Mouse (Mus musculus) left cerebral cortex, adult 2 months (tissue): ENCODE results near the gene Nfix. TPM values are rescaled to one million over a fixed set of nuclear protein-coding genes. Genes with fewer than 3 reads are reported as not detected.
A peak's percentile ranks its signal among the peaks of the same experiment; 100 is the strongest.
"Not testable (repeated sequence)": the region's sequence is repeated elsewhere in the genome, so short reads cannot be mapped to it uniquely, and the experiment has no call there.

Source experiments
- DNase-seq, 2 experiments: peaks; one replicate each; pipeline ENCODE4 v3.0.0; 2021 to 2022; ENCODE audit warnings: low spot score in 2 of 2, mixed read lengths in 1 of 2; ENCODE audit errors: extremely low spot score in 1 of 2
- H3K27ac ChIP-seq: fragments of 200-600 bp; 2 replicates; pipeline ENCODE4 v1.8.1; 2022
- H3K4me3 ChIP-seq: fragments of 200-600 bp; 2 replicates; pipeline ENCODE4 v1.8.1; 2022
- CTCF ChIP-seq: fragments of 200-600 bp; IDR thresholded peaks from 2 replicates; pipeline ENCODE4 v1.8.1; 2022; ENCODE audit warnings: antibody characterized with exemption, mild to moderate bottlenecking, moderate library complexity
- intact Hi-C: fragments of 180-260 bp; cut with DNase I; formaldehyde crosslinking; loops from one replicate; pipeline ENCODE4 v1.15.1; 2025
- total RNA-seq, 2 experiments: library from RNA; stranded (reverse); gene quantifications; 2 replicates each; pipeline ENCODE4 v1.2.3; 2021

Gene Nfix
- total RNA-seq, 2 experiments from 2014 or later: 347 to 350 TPM

DNA sequence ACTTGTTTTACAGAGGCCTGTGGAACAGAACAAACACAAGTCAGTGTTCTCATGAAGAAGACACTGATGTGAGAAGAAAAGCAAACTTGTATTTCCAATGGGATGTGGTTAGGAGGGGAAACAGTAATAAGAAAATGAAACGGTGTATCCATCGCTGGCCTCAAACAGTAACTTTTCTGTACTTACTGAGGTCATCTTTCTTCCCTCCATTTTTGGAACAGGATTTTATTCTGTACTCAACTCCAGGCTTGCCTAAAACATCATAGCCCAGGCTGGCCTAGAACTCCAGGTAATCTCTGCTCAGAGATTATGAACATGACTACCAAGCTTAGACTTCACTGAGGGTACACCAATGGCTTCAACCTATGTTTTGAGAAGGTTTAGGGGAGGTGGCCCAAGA is 39.3 kb upstream of the Nfix start:
- intact Hi-C loops: no loop called here
- DNase-seq: no peak
- TF ChIP-seq CTCF: no peak
- no peak overlapping the region for H3K27ac ChIP-seq
- peak overlapping the region; percentile 99 for H3K4me3 ChIP-seq

- DNase-seq: no peak
- no peak for TF ChIP-seq CTCF
- Histone ChIP-seq H3K27ac (no peak overlapping the region), H3K4me3 (no peak overlapping the region)
- intact Hi-C loops: no loop called here
Measured at GRCm38 (mm10) chr8:84838513-84838912, 38.4 kb upstream of the Nfix start.

DNA sequence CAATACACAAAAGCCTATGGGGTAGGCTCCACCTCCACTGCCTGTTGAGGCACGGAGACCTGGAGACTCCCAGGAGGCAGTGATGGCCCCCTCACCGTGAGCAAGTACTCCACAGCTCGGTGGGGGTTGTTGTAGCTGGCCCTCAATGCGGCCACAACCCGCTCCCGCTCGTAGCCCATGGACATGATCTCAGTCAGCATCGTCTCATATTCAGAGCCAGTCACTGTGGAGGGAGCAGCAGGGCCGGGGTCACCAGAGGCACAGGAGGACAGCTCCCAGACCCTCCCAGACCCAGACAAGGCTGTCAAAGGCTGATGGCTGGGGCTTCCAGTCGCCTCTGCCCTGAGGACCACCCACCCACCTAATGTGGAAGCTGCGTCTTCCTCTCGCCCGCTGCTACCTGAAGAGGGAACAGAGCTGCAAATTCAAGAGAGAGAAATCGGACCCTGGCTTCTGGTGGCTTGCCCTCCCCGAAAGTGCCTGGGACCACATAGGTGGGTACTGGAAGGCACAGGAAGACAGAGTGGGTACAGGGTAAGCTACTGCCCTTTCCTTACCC is 37.8 kb upstream of the Nfix start:
- intact Hi-C loops: no loop called here
- Histone ChIP-seq H3K4me3 (no peak overlapping the region), H3K27ac (no peak overlapping the region)
- TF ChIP-seq CTCF: no peak
- DNase-seq: no peak

DNA sequence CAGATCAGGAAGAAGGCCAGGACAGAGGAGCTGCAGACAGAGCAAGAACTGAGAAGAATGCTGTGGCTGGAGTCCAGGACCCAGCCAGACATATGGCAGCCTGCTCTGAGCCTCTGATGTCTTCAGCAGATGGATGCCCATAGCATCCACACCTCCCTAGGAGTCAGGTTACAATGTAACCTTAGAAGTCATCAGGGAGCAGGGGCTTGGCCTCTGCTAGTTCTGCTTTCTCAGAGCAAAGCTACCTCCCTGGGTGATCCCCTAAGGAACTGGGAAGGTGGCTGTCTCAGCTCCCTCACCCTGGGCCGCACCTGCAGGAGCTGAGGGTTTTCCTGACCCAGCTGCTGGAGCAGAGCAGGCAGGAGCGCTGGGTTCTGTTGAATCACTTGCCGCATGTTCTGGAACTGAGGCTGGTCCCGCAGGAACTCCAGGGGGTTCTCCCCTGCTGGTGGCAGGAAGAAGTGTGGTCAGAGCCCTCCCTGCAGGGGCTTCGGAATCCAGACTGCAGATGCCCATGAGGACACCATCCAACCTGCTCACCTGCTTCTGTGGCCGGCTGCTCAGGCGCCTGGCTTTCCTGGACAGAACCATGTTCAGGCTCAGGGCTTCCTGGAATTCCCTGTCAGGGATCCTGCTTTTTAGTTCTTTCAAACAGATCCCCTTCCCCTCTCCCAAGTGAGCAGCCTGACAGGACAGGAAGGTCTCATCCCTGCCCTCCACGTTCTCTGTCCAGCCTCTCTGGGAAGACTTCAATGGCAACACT is 37.2 kb upstream of the Nfix start:
- TF ChIP-seq CTCF: peak; percentile 1
- H3K27ac ChIP-seq: no peak overlapping the region
- H3K4me3 ChIP-seq: no peak overlapping the region
- no peak for DNase-seq
- intact Hi-C loops: no loop called here

GRCm38 (mm10) chr8:84834866-84835855 is 35.0 kb upstream of the Nfix start:
- H3K27ac ChIP-seq: peak overlapping the region; percentile 59
- no peak for TF ChIP-seq CTCF
- intact Hi-C loops: no loop called here

GRCm38 (mm10) chr8:84834002-84834865 is 34.1 kb upstream of the Nfix start:
- no peak overlapping the region for H3K4me3 ChIP-seq
- TF ChIP-seq CTCF: no peak
- intact Hi-C loops: no loop called here
- DNase-seq: no peak
- peak overlapping the region; percentile 59 for H3K27ac ChIP-seq

More at GRCm38 (mm10) chr8:84834866-84835855, 35.0 kb upstream of the Nfix start:
- H3K4me3 ChIP-seq: no peak overlapping the region
- DNase-seq: peak in 1 of 2 experiments; percentile 80

GRCm38 (mm10) chr8:84832759-84833742 is 32.9 kb upstream of the Nfix start:
- intact Hi-C loops: no loop called here
- no peak; the same call in none of the 2 replicates for TF ChIP-seq CTCF
- H3K27ac ChIP-seq: peak overlapping the region; percentile 94
- peak overlapping the region; percentile 96 for H3K4me3 ChIP-seq
- DNase-seq: no peak

DNA sequence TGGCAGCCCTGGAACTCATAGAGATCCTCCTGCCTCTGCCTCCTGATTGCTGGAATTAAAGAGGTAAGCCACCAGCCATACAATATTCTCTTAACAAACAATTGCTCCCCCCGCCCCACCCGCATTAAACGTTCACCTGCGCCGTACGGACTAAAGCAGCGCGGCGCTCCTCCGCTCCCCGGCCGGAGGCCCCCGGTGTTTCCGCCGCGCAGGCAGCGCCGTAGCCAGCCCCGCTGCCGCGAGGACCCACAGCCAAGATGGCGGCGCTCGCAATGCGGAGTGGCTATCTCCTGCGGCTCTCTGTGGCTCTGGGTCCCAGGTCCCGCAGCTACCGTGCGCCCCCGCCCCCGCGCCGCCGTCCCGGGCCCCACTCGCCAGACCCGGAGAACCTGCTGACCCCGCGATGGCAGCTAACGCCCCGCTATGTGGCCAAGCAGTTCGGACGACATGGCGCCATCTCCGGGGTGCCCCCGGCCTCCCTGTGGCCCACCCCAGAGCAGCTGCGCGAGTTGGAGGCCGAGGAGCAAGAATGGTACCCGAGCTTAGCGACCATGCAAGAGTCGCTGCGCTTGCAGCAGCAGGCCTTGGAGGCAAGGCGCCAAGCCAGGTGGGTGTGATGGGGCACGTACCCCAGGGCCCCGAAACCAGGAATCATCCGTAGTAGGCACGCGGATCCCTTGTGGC is 32.0 kb upstream of the Nfix start:
- Histone ChIP-seq H3K27ac (peak overlapping the region; percentile 94), H3K4me3 (peak overlapping the region; percentile 96)
- intact Hi-C loops: no loop called here
- no peak for TF ChIP-seq CTCF
- DNase-seq: peak; percentile 78 to 82

DNA sequence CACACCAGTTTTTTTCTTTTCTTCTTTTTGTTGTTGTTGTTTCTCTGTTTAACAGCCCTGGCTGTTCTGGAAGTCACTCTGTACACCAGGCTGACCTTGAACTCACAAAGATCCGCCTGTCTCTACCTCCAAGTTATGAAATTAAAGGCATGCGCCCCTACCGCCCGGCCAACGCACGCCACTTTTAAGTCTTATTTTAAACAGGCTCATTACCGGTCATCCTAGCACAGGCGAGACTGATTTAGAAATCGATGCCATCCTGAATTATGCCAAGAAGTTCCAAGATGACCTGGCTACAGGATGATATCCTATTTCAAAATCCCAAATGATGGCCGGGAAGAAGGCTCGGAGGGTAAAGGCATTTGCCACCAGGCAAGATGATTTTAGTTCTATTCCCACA is 31.3 kb upstream of the Nfix start, which contains the start of gene Gadd45gip1:
Gene Gadd45gip1, plus strand, starts transcription at position 33 of the 400 bp plus-strand sequence.
- Histone ChIP-seq H3K27ac (peak within 1 kb of the TSS; percentile 94), H3K4me3 (peak within 1 kb of the TSS; percentile 96)
- peak; percentile 9 for TF ChIP-seq CTCF
- intact Hi-C loops: no loop called here
- no peak for DNase-seq

GRCm38 (mm10) chr8:84826518-84826917 is 26.4 kb upstream of the Nfix start:
- intact Hi-C loops, DNase-seq, H3K4me3 ChIP-seq, H3K27ac ChIP-seq: not testable (repeated sequence)
